Mouse (Mus musculus) hindbrain, embryonic 14.5 days (tissue): ENCODE results near the gene Ciao2a. TPM values are rescaled to one million over a fixed set of nuclear protein-coding genes. Genes with fewer than 3 reads are reported as not detected.

Experiments
- ATAC-seq: fragments of 200-750 bp; cut with Nextera tagmentation; 2 replicates; pipeline ENCODE4 v1.8.0; 2017; ENCODE audit warnings: moderate number of reproducible peaks, mild to moderate bottlenecking, moderate TSS enrichment, moderate library complexity; ENCODE audit not compliant: low FRiP score
- DNase-seq: peaks from one replicate; pipeline ENCODE4 v3.0.0-alpha.2; 2015; ENCODE audit warnings: low spot score
- H3K27ac ChIP-seq: fragments of 300-500 bp; sonication (generic); 2 replicates; pipeline ENCODE4 v1.5.1; 2014; ENCODE audit warnings: mild to moderate bottlenecking, moderate library complexity
- H3K27me3 ChIP-seq: fragments of 300-500 bp; sonication (generic); 2 replicates; pipeline ENCODE4 v1.6.1; 2014; ENCODE audit warnings: mild to moderate bottlenecking, low read length, mixed read lengths; ENCODE audit not compliant: control insufficient read depth, insufficient read depth
- H3K36me3 ChIP-seq: fragments of 300-500 bp; sonication (generic); replicated peaks from 2 replicates; pipeline ENCODE4 v1.6.1; 2014; ENCODE audit not compliant: control insufficient read depth, insufficient read depth
- H3K4me1 ChIP-seq: fragments of 300-500 bp; sonication (generic); replicated peaks from 2 replicates; pipeline ENCODE4 v1.6.1; 2014; ENCODE audit warnings: antibody characterized with exemption, low read length, mixed read lengths; ENCODE audit not compliant: control insufficient read depth, insufficient read depth
- H3K4me2 ChIP-seq: fragments of 300-500 bp; sonication (generic); replicated peaks from 2 replicates; pipeline ENCODE4 v1.6.1; 2014; ENCODE audit warnings: mild to moderate bottlenecking, moderate library complexity
- H3K4me3 ChIP-seq: fragments of 300-500 bp; sonication (generic); replicated peaks from 2 replicates; pipeline ENCODE4 v1.5.1; 2014; ENCODE audit warnings: mild to moderate bottlenecking, low read length
- H3K9ac ChIP-seq: fragments of 300-500 bp; sonication (generic); 2 replicates; pipeline ENCODE4 v1.6.1; 2014
- H3K9me3 ChIP-seq: fragments of 300-500 bp; sonication (generic); 2 replicates; pipeline ENCODE4 v1.6.1; 2016; ENCODE audit warnings: low read length; ENCODE audit not compliant: control insufficient read depth
- WGBS: fragments of 180-500 bp; shearing (Covaris S2); extraction: QIAGEN DNeasy Blood & Tissue Kit; methylation state at CpG from one replicate; pipeline ENCODE4 v1.1.7; 2014; 5-methylcytosine and 5-hydroxymethylcytosine counted together
- polyA plus RNA-seq: library from polyadenylated mRNA; unstranded; fragments of >200 nt; fragmentation: Nextera tagmentation; extraction: Ambion mirVana; gene quantifications from 2 replicates; pipeline ENCODE4 v1.2.1, GENCODE M21; 2014

Gene Ciao2a
- polyA plus RNA-seq, 1 experiment from 2014 or later: 72.2 TPM

- Histone ChIP-seq H3K4me3 (no peak overlapping the region), H3K9me3 (no peaks in the 10 kb centered on the region), H3K27ac (no peak overlapping the region), H3K27me3 (no peaks in the 10 kb centered on the region), H3K36me3 (peaks cover 31% of the 10 kb centered on the region), H3K9ac (no peak overlapping the region), H3K4me1 (0 out of 2 replicates have a peak, but pooled peaks cover 6% of the 10 kb centered on the region), H3K4me2 (no peak overlapping the region)
- DNase-seq (no peak), ATAC-seq (no peak)
- WGBS: 91% methylated on average over 3 of the region's 3 CpGs
Measured at GRCm38 (mm10) chr9:66114341-66114740, 12.1 kb upstream of the Ciao2a start.

GRCm38 (mm10) chr9:66116890-66117289, 9.5 kb upstream of the Ciao2a start:
- Histone ChIP-seq H3K27me3 (no peaks in the 10 kb centered on the region), H3K4me2 (no peak overlapping the region), H3K9me3 (no peaks in the 10 kb centered on the region), H3K4me1 (peaks cover 17% of the 10 kb centered on the region), H3K9ac (no peak overlapping the region), H3K36me3 (peaks cover 22% of the 10 kb centered on the region), H3K27ac (no peak overlapping the region), H3K4me3 (no peak overlapping the region)
- ATAC-seq (no peak), DNase-seq (no peak)
- 69% methylated on average over 8 of the region's 8 CpGs for WGBS

GRCm38 (mm10) chr9:66119498-66119897, 6.9 kb upstream of the Ciao2a start:
- Histone ChIP-seq H3K27me3 (no peaks in the 10 kb centered on the region), H3K4me1 (peaks cover 33% of the 10 kb centered on the region), H3K9ac (no peak overlapping the region), H3K9me3 (no peaks in the 10 kb centered on the region), H3K36me3 (peaks cover 14% of the 10 kb centered on the region; the same call in 1 of the 2 replicates), H3K27ac (no peak overlapping the region), H3K4me3 (no peak overlapping the region), H3K4me2 (no peak overlapping the region)
- 95% methylated on average over 2 of the region's 2 CpGs for WGBS
- ATAC-seq: no peak
- no peak for DNase-seq

- DNase-seq (no peak), ATAC-seq (no peak)
- Histone ChIP-seq H3K27me3 (no peaks in the 10 kb centered on the region), H3K9me3 (no peaks in the 10 kb centered on the region), H3K36me3 (peaks cover 10% of the 10 kb centered on the region; the same call in 1 of the 2 replicates), H3K27ac (no peak overlapping the region), H3K9ac (no peak overlapping the region), H3K4me1 (peaks cover 36% of the 10 kb centered on the region), H3K4me2 (no peak overlapping the region), H3K4me3 (no peak overlapping the region)
- WGBS: 96% methylated on average over 4 of the region's 4 CpGs
Measured at GRCm38 (mm10) chr9:66120106-66120505, 6.3 kb upstream of the Ciao2a start.

GRCm38 (mm10) chr9:66120945-66121344, 5.5 kb upstream of the Ciao2a start:
- H3K27me3 ChIP-seq: no peaks in the 10 kb centered on the region
- H3K9ac ChIP-seq: no peak overlapping the region
- 0 out of 2 replicates have a peak, but pooled peaks cover 4% of the 10 kb centered on the region for H3K36me3 ChIP-seq
- H3K4me3 ChIP-seq: no peak overlapping the region
- DNase-seq (no peak), ATAC-seq (no peak)
- peak overlapping the region; percentile 47; the same call in 1 of the 2 replicates for H3K27ac ChIP-seq
- no peak overlapping the region for H3K4me2 ChIP-seq
- H3K9me3 ChIP-seq: no peaks in the 10 kb centered on the region
- H3K4me1 ChIP-seq: peaks cover 38% of the 10 kb centered on the region
- WGBS: 63% methylated on average over 3 of the region's 3 CpGs

GRCm38 (mm10) chr9:66121421-66121820, 5.0 kb upstream of the Ciao2a start:
- H3K4me3 ChIP-seq: no peak overlapping the region
- no peak overlapping the region for H3K9ac ChIP-seq
- H3K27ac ChIP-seq: 0 out of 2 replicates have a peak overlapping the region, but pooled peaks have one; percentile 47
- no peaks in the 10 kb centered on the region for H3K36me3 ChIP-seq
- H3K9me3 ChIP-seq: no peaks in the 10 kb centered on the region
- no peak overlapping the region for H3K4me2 ChIP-seq
- H3K27me3 ChIP-seq: no peaks in the 10 kb centered on the region
- ATAC-seq (no peak), DNase-seq (no peak)
- H3K4me1 ChIP-seq: peaks cover 38% of the 10 kb centered on the region

GRCm38 (mm10) chr9:66123648-66124047, 2.8 kb upstream of the Ciao2a start:
- 14% methylated on average over 5 of the region's 5 CpGs for WGBS
- Histone ChIP-seq H3K27ac (peak overlapping the region; percentile 92; the same call in 1 of the 2 replicates), H3K4me1 (peaks cover 46% of the 10 kb centered on the region)

GRCm38 (mm10) chr9:66124111-66124531, 2.3 kb upstream of the Ciao2a start:
- Histone ChIP-seq H3K36me3 (no peaks in the 10 kb centered on the region), H3K4me2 (peak overlapping the region; percentile 86), H3K4me1 (peaks cover 46% of the 10 kb centered on the region), H3K9me3 (no peaks in the 10 kb centered on the region), H3K27ac (peak overlapping the region; percentile 92), H3K27me3 (no peaks in the 10 kb centered on the region), H3K9ac (peak overlapping the region; percentile 89), H3K4me3 (peak overlapping the region; percentile 87)
- DNase-seq: no peak
- peak; percentile 22 for ATAC-seq
- WGBS: under 1% methylated on average over 12 of the region's 12 CpGs

More at GRCm38 (mm10) chr9:66123648-66124047, 2.8 kb upstream of the Ciao2a start:
- DNase-seq: no peak
- no peaks in the 10 kb centered on the region for H3K36me3 ChIP-seq
- no peaks in the 10 kb centered on the region for H3K9me3 ChIP-seq
- H3K4me2 ChIP-seq: peak overlapping the region; percentile 86
- ATAC-seq: no peak
- H3K27me3 ChIP-seq: no peaks in the 10 kb centered on the region
- peak overlapping the region; percentile 87 for H3K4me3 ChIP-seq
- H3K9ac ChIP-seq: peak overlapping the region; percentile 89

GRCm38 (mm10) chr9:66124681-66125542, 1.5 kb upstream of the Ciao2a start:
- H3K4me1 ChIP-seq: peaks cover 41% of the 10 kb centered on the region
- 11% methylated on average over 33 of the region's 33 CpGs for WGBS

More at GRCm38 (mm10) chr9:66124681-66125542, 1.5 kb upstream of the Ciao2a start:
- DNase-seq: peak; percentile 97
- no peaks in the 10 kb centered on the region for H3K27me3 ChIP-seq
- H3K27ac ChIP-seq: peak overlapping the region; percentile 92
- peak overlapping the region; percentile 86 for H3K4me2 ChIP-seq
- ATAC-seq: peak; percentile 98
- H3K9me3 ChIP-seq: no peaks in the 10 kb centered on the region
- H3K4me3 ChIP-seq: peak overlapping the region; percentile 87
- H3K9ac ChIP-seq: peak overlapping the region; percentile 89
- no peaks in the 10 kb centered on the region for H3K36me3 ChIP-seq
